Mouse (Mus musculus): Measurements from ENCODE around the gene C1qc. TPM values are rescaled to one million over a fixed set of nuclear protein-coding genes. Genes with fewer than 3 reads are reported as not detected.

C1qc gene
- total RNA-seq (2021) = 10 to 100 TPM in 1 of 2 experiments, 1 to 10 TPM in 1; 7.6 to 15.4 TPM
- long read RNA-seq, experiment 1, transcript C1qc-201 (3 exons, 1,203 nt) = major isoform, 18 of 22 reads
- long read RNA-seq, experiment 1, partial matches to known transcripts = 3 of 22 reads
- long read RNA-seq, experiment 1, other reads (novel, unspliced or antisense) = 1 of 22 reads
- long read RNA-seq, experiment 2, partial matches to known transcripts = 0 of 3 reads
- long read RNA-seq, experiment 2, other reads (novel, unspliced or antisense) = 0 of 3 reads

GRCm38 (mm10) chr4:136892811-136893210, at the start of gene C1qc:
C1qc (minus strand) TSS chr4:136893065.
- intact Hi-C loops (cut with DNase I) = no loop called here

GRCm38 (mm10) chr4:136937935-136938334, 45.1 kb upstream of the C1qc start:
- no peak overlapping the region for H3K4me3 ChIP-seq
- no peak for TF ChIP-seq CTCF (IDR thresholded peaks at IDR 0.05)
- DNase-seq = no peak
- no peak overlapping the region for H3K27ac ChIP-seq
- intact Hi-C loops (cut with DNase I) = no loop called here

More at GRCm38 (mm10) chr4:136892811-136893210, at the start of gene C1qc:
- no peak for TF ChIP-seq CTCF (IDR thresholded peaks at IDR 0.05)
- DNase-seq = no peak
- peak within 1 kb of the TSS; percentile 62 for H3K27ac ChIP-seq
- H3K4me3 ChIP-seq = peak within 1 kb of the TSS; percentile 52

GRCm38 (mm10) chr4:136937344-136937743, 44.5 kb upstream of the C1qc start:
- DNase-seq = no peak
- TF ChIP-seq CTCF (IDR thresholded peaks at IDR 0.05) = no peak
- H3K4me3 ChIP-seq = no peak overlapping the region
- no peak overlapping the region for H3K27ac ChIP-seq
- intact Hi-C loops (cut with DNase I) = no loop called here

GRCm38 (mm10) chr4:136934746-136935613, 42.1 kb upstream of the C1qc start:
- intact Hi-C loops (cut with DNase I) = no loop called here
- Histone ChIP-seq H3K27ac (no peak overlapping the region), H3K4me3 (no peak overlapping the region)
- no peak for TF ChIP-seq CTCF (IDR thresholded peaks at IDR 0.05)
- no peak for DNase-seq

DNA sequence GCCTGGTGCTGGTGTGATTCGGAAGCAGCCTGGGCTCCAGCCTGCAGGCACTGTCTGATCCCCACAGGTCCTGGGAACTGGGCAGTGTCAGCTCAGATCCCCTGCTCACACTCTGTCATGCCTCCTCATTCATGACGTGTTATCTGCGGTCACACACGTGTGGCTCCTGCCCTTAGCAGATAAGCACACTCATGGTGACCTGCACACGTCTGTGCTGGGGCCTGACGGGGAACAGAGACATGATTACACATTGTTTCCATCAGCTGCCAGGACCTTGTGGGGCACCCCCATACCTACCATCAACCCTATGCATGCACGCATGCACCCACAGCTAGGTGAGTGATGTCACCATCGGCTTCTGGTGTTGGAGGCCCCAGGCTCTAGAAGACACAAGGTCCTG, 37.6 kb upstream of the C1qc start:
- intact Hi-C loops (cut with DNase I) = no loop called here
- no peak for TF ChIP-seq CTCF (IDR thresholded peaks at IDR 0.05)
- Histone ChIP-seq H3K4me3 (no peak overlapping the region), H3K27ac (no peak overlapping the region)
- DNase-seq = no peak

DNA sequence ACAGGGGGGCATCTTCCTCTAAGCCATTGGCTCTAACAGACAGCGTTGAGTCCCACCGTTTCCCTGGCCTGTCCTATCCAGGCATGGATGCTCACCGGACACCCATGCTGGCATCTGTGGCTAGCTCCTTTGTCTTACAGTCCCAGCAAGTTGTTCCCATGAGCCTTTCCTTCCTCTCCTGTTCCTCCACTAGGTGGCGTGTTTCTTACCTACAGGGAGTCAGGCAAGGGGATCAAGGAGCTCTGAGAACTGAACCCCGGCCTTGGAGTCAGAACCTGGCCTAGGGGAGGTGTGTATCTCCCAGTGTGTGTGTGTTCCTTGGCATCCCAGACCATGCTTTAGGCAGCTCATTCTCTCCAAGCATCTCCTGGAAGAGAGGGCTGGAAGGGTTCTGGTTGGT, 36.1 kb upstream of the C1qc start:
- DNase-seq = no peak
- H3K27ac ChIP-seq = no peak overlapping the region
- H3K4me3 ChIP-seq = no peak overlapping the region
- peak; percentile 66 for TF ChIP-seq CTCF (IDR thresholded peaks at IDR 0.05)
- intact Hi-C loops (cut with DNase I) = loop anchor here (1.0 kb wide), 1 partner anchor 143 kb away; no protein-coding TSS in a partner anchor

GRCm38 (mm10) chr4:136925804-136926203, 32.9 kb upstream of the C1qc start:
- TF ChIP-seq CTCF (IDR thresholded peaks at IDR 0.05) = no peak
- no peak overlapping the region for H3K4me3 ChIP-seq
- no peak for DNase-seq
- H3K27ac ChIP-seq = no peak overlapping the region
- intact Hi-C loops (cut with DNase I) = no loop called here

DNA sequence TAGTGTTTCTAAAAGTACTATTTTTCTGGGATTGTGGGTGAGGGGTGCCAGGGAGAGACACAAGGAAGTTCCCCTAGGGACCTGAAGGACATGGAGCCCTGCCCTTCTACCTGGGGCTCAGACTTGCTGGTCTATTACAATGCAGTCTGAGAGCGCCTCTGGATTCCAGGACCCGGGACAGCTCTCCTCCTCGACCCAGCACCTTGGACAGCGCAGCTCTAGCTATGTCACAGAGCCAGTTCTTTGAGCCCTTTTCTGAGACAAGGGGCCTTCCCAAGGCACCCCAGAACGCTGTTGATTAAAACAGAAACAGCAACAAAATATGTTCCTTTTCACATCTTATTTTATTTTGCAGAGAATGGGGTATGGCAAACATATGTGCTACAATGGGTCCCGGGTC, 31.7 kb upstream of the C1qc start:
- DNase-seq = peak; percentile 63
- Histone ChIP-seq H3K4me3 (no peak overlapping the region), H3K27ac (no peak overlapping the region)
- intact Hi-C loops (cut with DNase I) = no loop called here
- no peak for TF ChIP-seq CTCF (IDR thresholded peaks at IDR 0.05)

- intact Hi-C loops (cut with DNase I) = no loop called here
- no peak for TF ChIP-seq CTCF (IDR thresholded peaks at IDR 0.05)
- Histone ChIP-seq H3K4me3 (no peak overlapping the region), H3K27ac (no peak overlapping the region)
- no peak for DNase-seq
Observed at GRCm38 (mm10) chr4:136919526-136919925, 26.7 kb upstream of the C1qc start.

DNA sequence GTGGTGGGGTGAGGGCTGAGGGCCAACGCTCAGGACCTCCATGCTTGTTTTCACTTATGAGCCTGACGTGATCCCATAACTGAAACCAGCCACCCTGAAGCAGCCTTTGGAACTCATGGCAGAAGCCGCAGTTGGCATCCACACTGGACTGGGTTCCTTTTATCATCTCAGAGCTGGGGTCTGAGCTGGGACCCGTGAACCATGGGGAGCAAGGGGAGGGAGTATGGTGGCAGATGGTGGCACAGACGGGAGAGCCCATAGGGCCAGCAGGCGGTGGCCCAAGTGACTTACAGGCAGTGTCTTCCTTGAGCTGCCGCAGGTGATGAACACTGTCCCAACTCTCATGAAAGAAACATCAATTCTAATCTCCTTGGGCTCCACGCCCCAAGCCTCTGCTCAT, 26.0 kb upstream of the C1qc start:
- intact Hi-C loops (cut with DNase I) = no loop called here
- H3K4me3 ChIP-seq = no peak overlapping the region
- no peak for TF ChIP-seq CTCF (IDR thresholded peaks at IDR 0.05)
- no peak for DNase-seq
- no peak overlapping the region for H3K27ac ChIP-seq

DNA sequence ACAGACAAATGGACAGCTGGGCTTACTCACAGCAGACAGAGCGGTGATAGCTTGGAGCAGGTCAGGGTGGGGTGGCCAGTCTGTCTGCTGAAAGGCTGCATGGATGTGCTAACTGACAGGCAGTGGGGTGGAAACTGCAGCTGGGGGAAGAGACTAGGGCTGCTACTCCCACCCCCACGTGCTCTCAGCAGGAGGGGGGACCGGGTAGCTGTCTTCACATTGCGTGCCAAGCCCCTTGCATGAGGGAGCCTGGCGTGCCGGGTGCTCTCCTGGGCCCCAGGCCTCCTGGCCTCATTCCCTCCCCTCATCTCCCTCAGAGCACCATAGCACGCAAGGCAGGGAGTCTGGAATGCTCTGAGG, 24.3 kb upstream of the C1qc start:
- TF ChIP-seq CTCF (IDR thresholded peaks at IDR 0.05) = no peak
- no peak overlapping the region for H3K27ac ChIP-seq
- H3K4me3 ChIP-seq = no peak overlapping the region
- DNase-seq = no peak
- intact Hi-C loops (cut with DNase I) = no loop called here

GRCm38 (mm10) chr4:136916359-136917164, 23.7 kb upstream of the C1qc start:
- no peak overlapping the region for H3K27ac ChIP-seq
- DNase-seq = no peak
- no peak for TF ChIP-seq CTCF (IDR thresholded peaks at IDR 0.05)
- H3K4me3 ChIP-seq = no peak overlapping the region
- intact Hi-C loops (cut with DNase I) = no loop called here

DNA sequence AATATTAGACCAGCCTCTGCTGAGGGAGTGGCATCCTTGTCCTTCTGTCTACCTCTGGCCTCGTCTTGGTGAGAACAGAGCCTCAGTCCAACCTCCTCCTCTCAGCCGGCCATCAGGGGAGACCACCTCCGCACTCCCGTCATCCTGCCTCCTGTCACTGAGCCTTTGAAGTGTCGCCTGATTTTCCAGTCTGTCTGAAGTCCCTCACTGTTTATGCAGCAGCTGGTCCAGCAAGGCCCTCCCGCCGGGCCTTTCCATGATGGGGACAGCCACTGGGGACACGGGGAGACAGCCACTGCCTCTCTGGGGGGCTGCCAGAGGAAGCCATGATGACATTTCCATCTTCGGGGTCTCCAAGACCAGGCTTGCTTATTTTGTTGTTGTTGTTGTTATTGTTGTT, 20.0 kb upstream of the C1qc start:
- TF ChIP-seq CTCF (IDR thresholded peaks at IDR 0.05) = no peak
- Histone ChIP-seq H3K27ac (no peak overlapping the region), H3K4me3 (no peak overlapping the region)
- intact Hi-C loops (cut with DNase I) = no loop called here
- DNase-seq = no peak

Data from gastrocnemius, adult 2 months (tissue).